Mouse (Mus musculus) megakaryocyte, adult 5-6 weeks (primary cell): ENCODE measurements around the gene Myl6b. TPM values are rescaled to one million over a fixed set of nuclear protein-coding genes. Genes with fewer than 3 reads are reported as not detected.
A peak's percentile ranks its signal among the peaks of the same experiment; 100 is the strongest.
"Not testable (repeated sequence)": the region's sequence is repeated elsewhere in the genome, so short reads cannot be mapped to it uniquely, and the experiment has no call there.

Experiments
- ATAC-seq: 2 replicates; pipeline ENCODE4 v1.8.0; 2016; ENCODE audit warnings: mild to moderate bottlenecking, inconsistent platforms; ENCODE audit not compliant: poor library complexity, severe bottlenecking
- total RNA-seq, 2 experiments: library from RNA; stranded (forward) in 1 of 2; stranded (reverse) in 1 of 2; fragments of 153-499, 151-499 nt in 1 of 2; fragments of 221-1000, 200-1000 nt in 1 of 2; gene quantifications; 2 replicates each; pipeline versions ENCODE4 v1.2.3 to v1.2.4; 2015 to 2017

Gene Myl6b
- total RNA-seq, 2 experiments from 2014 or later: 0.99 to 5.8 TPM

DNA sequence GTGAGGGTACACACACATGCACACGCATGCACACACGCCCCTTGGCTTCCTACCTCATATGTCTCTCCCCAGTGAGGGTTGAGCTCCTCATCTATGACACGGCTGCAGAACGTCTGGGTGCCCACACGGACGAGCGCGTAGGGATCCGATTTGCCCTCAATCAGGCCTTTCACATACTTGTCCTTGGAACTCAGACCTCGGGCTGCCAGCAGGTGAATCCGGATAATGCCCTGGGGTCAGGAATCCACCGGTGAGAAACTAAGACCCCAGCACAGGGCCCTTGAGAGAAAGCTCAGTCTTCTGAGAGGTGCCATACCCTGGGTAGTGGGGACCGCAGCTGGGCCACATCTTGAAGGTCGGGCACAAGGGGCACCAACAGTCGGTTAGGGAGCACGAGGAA lies 22.1 kb upstream of the Myl6b start:
- ATAC-seq: no peak

GRCm38 (mm10) chr10:128518833-128519232 lies 20.3 kb upstream of the Myl6b start:
- ATAC-seq: peak; percentile 47; the same call in 1 of the 2 replicates

DNA sequence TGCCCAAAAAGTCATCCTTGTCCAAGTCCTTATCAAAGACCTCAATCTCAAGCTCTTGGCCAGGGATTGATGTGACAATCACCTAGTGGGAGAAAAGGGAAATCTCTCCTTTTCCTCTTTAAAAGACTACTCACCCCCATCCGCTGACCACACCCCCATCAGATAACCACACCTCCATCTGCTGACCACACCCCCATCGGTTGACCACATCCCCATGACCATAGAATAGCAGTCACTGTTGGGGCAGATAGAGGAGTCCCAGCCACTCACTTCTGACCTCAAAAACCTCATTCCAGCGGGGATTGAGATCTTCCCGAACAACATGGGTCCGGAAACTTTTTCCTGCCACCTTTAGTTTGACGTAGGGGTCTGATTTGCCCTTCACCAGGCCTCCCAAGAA lies 18.2 kb upstream of the Myl6b start:
- peak; percentile 94 for ATAC-seq

DNA sequence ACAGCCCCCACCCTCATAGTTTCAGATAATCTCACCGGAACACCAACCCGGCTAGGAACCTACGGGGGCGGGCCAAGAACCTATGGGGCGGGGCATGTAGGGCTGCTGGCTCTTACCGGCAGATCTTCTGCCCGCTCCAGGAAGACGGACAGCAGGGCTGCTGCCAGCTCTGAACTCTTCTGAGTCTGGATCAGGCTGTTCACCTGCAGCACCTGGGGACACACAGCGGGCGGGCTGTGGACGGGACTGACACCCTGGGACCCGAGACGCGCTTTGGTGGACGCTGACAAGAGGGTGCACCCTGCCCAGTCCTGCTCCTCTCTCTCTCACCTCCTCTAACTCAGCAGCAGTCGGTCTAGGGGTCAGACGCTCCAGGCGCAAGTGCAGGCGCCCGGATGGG lies 17.5 kb upstream of the Myl6b start:
- no peak for ATAC-seq

GRCm38 (mm10) chr10:128515044-128515443 lies 16.6 kb upstream of the Myl6b start:
- no peak for ATAC-seq

GRCm38 (mm10) chr10:128511761-128512160 lies 13.3 kb upstream of the Myl6b start:
- ATAC-seq: no peak

DNA sequence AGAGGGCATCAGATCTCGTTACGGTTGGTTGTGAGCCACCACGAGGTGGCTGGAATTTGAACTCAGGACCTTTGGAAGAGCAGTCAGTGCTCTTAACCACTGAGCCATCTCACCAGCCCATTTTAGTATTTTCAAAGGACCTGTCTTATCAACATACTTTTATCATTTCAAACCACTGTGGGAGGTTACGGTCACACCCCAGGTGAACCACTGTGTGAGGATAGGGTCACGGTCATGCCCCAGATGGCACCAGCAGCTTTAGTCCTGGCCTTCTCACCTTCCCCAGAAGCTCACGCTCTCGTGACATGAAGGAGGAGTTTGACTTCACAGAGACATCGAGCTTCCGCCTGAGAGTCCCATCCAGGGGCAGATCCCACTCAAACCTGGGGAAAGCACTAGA lies 12.7 kb upstream of the Myl6b start:
- ATAC-seq: no peak

DNA sequence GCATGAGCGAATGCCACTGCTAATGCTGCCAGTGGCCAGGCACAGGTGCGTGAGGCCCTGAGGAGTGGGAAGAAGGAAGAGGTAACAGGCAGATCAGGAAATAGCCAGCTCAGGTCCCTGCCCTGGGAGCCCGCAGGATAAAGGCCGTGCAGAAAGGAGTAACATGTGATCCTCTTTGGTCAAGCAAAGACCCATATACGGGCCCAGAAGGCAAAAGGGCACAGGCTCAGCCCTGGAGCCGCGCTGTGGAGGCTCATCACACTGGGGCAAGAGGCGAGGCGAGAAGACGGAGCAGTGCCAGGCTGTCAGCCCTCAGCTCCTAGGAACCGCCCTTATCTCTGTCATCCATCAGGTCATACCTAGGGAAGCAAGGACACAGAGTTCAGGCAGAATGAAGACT lies 11.8 kb upstream of the Myl6b start:
- no peak for ATAC-seq

- ATAC-seq: no peak
Observed at GRCm38 (mm10) chr10:128509831-128510230, 11.3 kb upstream of the Myl6b start.

- no peak for ATAC-seq
Observed at GRCm38 (mm10) chr10:128509203-128509602, 10.7 kb upstream of the Myl6b start.

DNA sequence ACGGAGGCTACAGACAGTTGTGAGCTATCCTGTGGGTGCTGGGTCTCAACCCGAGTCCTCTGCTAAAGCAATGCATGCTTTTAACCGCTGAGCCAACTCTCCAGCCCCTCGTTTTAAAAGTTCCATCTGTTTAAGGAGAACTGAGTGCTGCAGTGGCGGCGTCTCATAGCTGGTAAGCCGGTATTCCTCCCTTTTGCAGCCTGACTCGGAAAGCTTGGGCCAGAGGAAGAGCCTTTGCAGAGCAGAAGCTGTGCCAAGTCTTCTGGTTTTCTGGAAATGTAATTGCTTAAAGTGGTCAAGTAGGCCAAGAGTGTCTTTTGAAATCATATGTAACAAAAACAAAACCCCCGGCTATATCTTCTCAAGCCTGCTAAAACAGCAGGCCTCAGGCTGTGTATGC lies 9.8 kb upstream of the Myl6b start:
- no peak for ATAC-seq

- no peak for ATAC-seq
Observed at GRCm38 (mm10) chr10:128505974-128506373, 7.5 kb upstream of the Myl6b start.

GRCm38 (mm10) chr10:128505371-128505667 lies 6.8 kb upstream of the Myl6b start:
- ATAC-seq: not testable (repeated sequence)

DNA sequence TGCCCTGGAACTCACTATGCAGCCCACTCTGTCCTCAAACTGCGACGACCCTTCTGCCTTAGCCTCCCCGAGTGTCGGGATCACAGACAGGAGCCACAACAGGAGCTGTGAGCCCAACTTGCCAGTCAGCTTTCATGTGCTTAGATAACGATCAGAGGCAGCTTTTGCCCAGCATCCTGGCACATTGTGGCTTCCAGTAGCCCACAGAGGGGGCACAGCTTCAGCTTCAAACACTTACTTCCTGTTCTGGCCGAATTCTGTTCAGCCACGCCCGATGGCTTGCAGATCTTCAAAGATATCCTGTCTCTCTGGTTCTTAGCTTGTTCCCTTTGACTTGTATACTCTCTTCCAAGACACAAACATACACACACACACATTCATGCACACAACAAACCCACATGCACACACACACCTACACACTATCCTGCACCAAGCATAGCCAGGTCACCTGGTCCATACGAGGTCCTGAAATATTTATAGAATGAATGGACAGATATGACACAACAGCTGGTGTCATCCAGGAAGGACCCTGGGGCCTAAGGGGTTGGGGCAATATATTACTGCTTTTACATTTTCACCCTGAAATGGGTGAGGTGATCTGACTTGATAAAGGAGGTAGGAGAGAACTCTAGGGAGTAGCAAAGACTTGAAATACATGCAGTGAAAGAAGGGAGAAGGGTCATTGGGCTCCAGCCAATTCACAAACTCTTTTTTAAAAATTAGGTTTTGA lies 6.3 kb upstream of the Myl6b start:
- ATAC-seq: peak; percentile 96

- no peak for ATAC-seq
Observed at GRCm38 (mm10) chr10:128504012-128504411, 5.5 kb upstream of the Myl6b start.

- ATAC-seq: no peak
Observed at GRCm38 (mm10) chr10:128503532-128503931, 5.0 kb upstream of the Myl6b start.

DNA sequence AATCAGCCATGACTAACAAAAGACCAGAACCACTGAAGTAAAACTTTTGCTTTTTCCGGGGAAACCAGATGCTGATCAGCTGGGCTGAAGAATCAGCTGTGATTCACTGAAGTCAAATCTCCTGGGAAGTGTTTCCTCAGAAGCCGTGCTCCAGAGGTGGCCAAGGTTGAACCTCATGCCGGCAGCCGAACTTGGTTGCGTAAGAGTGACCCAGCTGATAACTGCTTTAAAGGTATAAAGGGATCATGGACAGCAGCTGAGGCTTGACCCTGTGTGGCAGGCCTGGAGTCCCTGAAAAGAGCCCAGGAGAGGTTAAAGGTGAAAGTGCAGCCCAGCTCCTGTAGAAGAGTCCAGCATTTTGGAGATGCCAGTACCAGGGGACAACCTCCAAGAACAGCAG lies 3.9 kb upstream of the Myl6b start:
- ATAC-seq: no peak

- ATAC-seq: peak; percentile 11; the same call in 1 of the 2 replicates
Observed at GRCm38 (mm10) chr10:128499116-128499671, 709 bp upstream of the Myl6b start.

- ATAC-seq: no peak
Observed at GRCm38 (mm10) chr10:128497134-128497737, 1.2 kb downstream of the Myl6b start.

GRCm38 (mm10) chr10:128496509-128497077 lies 1.9 kb downstream of the Myl6b start:
- ATAC-seq: no peak

DNA sequence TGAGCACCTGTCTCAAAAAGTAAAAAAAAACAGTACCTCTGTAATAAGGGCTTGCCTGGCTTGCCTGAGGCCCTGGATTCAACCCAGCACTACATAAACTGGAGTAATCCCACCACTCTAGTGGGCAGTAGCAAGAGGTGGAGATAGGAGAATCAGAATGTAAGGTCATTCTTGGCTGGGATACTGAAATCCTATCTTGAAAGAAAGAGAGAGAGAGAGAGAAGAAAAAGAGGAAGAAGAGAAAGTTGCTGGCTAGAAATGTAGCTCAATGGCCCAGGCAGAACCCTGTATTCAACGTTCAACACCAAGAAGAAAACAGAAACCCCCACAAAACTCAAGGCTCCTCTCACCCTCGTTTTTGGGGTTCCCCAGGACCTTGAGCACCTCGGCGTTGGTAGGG lies 2.6 kb downstream of the Myl6b start:
- ATAC-seq: no peak

DNA sequence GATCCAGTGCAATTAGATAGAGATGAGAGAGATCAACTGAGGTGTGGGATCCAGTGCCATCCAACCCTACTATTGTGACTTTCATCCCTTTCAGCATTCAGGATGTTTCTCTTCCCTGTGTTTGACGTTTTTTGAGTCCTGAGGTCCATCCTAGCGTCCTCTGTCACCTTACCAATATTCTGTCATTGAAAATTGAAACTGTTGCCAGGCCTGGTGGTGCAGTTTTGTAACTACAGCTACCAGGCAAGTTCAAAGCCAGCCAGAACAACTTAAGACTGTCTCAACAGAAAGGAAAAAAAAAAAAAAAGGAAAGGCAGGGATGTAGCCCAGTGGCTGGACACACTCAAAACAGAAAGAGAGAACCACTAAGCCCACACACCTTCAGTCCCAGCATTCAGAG lies 3.2 kb downstream of the Myl6b start:
- ATAC-seq: no peak
